Mouse (Mus musculus) gastrocnemius, adult 2 months (tissue): ENCODE results near the gene Zc3h18. TPM values are rescaled to one million over a fixed set of nuclear protein-coding genes. Genes with fewer than 3 reads are reported as not detected.
A peak's percentile ranks its signal among the peaks of the same experiment; 100 is the strongest.

Source experiments
- DNase-seq: peaks from one replicate; pipeline ENCODE4 v3.0.0; 2022
- H3K27ac ChIP-seq: fragments of 200-600 bp; 2 replicates; pipeline ENCODE4 v1.8.1; 2022; ENCODE audit warnings: mild to moderate bottlenecking
- H3K4me3 ChIP-seq: fragments of 200-600 bp; 2 replicates; pipeline ENCODE4 v1.8.1; 2022; ENCODE audit warnings: mild to moderate bottlenecking, moderate library complexity
- CTCF ChIP-seq: fragments of 200-600 bp; IDR thresholded peaks from 2 replicates; pipeline ENCODE4 v1.8.1; 2022; ENCODE audit warnings: antibody characterized with exemption, mild to moderate bottlenecking, moderate library complexity
- intact Hi-C: fragments of 180-260 bp; cut with DNase I; formaldehyde crosslinking; loops from one replicate; pipeline ENCODE4 v1.15.1; 2025
- total RNA-seq, 2 experiments: library from RNA; stranded (reverse); gene quantifications; 2 replicates each; pipeline ENCODE4 v1.2.3; 2021

Gene Zc3h18
- total RNA-seq, 2 experiments from 2014 or later = 26.7 to 26.8 TPM

DNA sequence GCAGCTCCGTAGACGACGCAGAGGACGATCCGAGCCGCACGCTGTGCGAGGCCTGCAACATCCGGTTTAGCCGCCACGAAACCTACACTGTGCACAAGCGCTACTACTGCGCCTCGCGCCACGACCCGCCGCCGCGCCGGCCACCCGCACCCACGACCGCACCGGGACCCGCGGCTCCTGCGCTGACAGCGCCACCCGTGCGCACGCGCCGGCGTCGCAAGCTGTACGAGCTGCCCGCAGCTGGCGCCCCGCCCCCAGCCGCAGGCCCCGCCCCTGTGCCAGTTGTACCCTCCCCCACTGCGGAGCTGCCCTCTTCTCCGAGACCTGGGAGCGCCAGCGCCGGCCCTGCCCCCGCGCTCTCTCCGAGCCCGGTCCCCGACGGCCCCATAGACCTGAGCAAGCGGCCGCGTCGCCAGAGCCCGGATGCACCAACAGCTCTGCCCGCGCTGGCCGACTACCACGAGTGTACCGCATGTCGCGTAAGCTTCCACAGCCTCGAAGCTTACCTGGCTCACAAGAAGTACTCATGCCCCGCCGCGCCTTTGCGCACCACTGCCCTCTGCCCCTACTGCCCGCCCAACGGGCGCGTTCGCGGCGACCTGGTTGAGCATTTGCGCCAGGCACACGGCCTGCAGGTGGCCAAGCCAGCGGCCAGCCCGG is 40.0 kb upstream of the Zc3h18 start:
- TF ChIP-seq CTCF = peak; percentile 13; the same call in 1 of the 2 replicates
- peak overlapping the region; percentile 78 for H3K27ac ChIP-seq
- intact Hi-C loops = loop anchor here (5.0 to 10.0 kb wide), 3 partner anchors 36 to 362 kb away; no protein-coding TSS in a partner anchor
- DNase-seq = peak; percentile 80
- peak overlapping the region; percentile 84 for H3K4me3 ChIP-seq

DNA sequence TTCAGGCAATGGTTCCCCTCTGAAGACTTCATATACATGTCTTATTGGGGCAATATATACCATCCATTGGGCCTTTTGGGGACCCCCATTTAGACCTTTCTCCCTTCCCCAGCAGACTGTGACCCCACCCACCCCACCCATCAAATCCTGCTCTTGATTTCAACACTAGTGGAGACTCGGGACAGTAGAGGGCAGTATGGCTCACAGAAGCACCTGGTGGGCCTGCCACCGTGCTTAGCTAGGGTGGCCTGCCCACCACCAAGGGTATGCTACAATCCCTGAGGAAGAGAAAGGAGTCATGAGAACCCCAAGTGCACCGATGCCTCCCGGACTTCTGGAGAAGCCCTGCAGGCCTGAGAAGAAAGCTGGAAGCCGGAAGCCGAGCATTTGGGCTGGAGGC is 37.6 kb upstream of the Zc3h18 start:
- H3K4me3 ChIP-seq = no peak overlapping the region
- TF ChIP-seq CTCF = peak; percentile 31; the same call in 1 of the 2 replicates
- intact Hi-C loops = loop anchor here (5.0 to 10.0 kb wide), 3 partner anchors 33 to 364 kb away; no protein-coding TSS in a partner anchor
- no peak for DNase-seq
- no peak overlapping the region for H3K27ac ChIP-seq

DNA sequence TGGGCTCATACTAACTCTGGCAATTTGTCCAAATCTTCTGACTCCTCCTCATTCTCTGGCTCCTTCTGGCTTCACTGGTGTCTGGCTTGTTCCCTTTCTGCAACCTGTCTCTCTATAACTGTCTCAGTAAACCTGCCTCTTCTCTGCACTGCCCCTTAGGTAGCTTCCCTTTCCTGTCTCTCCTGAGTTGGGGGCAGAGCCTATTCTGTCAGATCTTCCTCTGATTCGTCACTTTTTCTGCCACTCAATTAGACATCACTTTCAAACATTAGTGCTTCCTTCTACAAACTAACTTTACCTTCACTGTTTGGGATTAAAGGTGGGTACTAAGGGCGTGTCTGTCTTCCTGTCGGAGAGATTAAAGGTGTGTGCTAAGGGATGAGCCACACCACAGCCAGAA is 35.6 kb upstream of the Zc3h18 start:
- DNase-seq = no peak

DNA sequence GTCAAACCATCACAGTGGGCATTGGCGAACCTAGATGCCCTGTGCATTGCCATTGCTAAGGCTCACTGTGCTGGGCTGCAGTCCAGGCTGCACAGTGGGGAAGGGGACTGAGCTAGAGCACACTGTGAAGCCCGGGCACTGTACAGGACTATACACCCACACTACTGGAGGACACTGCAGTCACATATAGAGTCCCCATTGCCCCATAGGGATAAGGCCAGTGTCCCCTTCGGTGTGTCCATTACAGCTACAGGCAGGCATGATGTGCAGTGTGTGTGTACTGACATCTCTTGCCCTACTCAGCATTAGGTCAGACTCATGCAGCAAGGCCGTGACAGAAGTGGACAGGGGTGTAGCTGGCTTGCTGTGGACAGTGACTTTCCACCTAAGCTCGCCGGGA is 34.6 kb upstream of the Zc3h18 start:
- no peak for TF ChIP-seq CTCF
- no peak for DNase-seq
- H3K27ac ChIP-seq = no peak overlapping the region
- intact Hi-C loops = no loop called here
- H3K4me3 ChIP-seq = no peak overlapping the region

More for the DNA sequence above, 35.6 kb upstream of the Zc3h18 start:
- no peak for TF ChIP-seq CTCF
- intact Hi-C loops = no loop called here
- Histone ChIP-seq H3K4me3 (no peak overlapping the region), H3K27ac (no peak overlapping the region)

DNA sequence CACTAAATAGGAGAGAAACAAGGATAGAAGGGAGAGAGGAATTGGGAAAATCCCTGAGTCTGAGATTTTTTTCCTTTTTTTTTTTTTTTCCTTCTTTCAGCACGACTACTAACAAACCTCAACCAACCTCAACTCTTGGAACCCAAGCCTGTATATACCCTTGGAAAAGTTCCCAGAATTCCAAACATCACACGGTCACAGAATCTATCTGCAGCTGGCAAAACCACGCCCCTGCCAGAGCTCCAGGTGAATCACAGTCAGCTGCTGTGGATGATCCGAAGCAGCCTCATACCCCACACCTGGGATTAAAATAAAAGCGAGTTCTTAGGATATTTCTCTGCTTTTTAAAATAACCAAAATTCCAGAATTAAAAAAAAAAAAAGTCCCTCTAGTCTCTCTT is 34.0 kb upstream of the Zc3h18 start:
- TF ChIP-seq CTCF = no peak
- DNase-seq = no peak
- no peak overlapping the region for H3K4me3 ChIP-seq
- intact Hi-C loops = no loop called here
- H3K27ac ChIP-seq = no peak overlapping the region

DNA sequence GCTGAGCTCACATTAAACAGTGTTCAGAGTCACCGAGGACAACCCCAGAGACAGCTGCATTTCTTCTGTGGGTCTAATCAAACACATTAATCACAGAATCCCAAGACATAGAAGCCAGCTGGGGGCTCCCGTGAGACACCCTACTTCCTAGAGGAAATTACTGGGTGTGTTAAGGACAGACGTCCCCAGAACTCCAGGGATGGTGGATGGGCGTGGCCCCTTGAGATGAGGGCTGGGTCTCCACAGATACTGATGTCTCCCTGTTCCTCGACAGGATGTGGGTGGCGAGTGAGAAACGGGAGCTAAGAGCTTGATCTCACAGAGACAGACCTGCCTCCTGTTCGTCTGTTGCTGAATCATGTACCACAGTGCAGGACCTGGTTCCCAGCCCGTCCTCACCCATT is 33.6 kb upstream of the Zc3h18 start:
- DNase-seq = no peak
- H3K4me3 ChIP-seq = peak overlapping the region; percentile 57
- intact Hi-C loops = no loop called here

DNA sequence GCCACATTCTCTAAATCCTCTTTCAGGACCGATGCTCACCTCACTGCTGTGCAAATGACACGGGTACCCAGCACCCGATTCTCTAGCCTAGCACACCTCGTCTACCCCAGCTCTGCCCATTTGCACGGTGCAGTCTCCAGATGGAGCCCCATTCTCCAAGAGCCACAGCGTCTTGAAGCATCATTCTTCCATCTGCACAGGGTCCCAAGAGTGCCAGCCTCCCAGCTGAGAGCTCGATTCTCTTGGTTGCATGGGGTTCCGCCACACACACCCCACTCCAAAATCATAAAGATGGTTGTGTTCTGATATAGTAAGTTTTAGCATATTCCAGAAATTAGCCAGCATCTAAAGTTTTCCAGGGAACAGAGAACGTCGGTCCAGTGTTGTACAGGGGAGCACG is 33.1 kb upstream of the Zc3h18 start:
- peak overlapping the region; percentile 57 for H3K4me3 ChIP-seq
- DNase-seq = no peak
- H3K27ac ChIP-seq = no peak overlapping the region
- no peak for TF ChIP-seq CTCF
- intact Hi-C loops = no loop called here

More for the DNA sequence above, 33.6 kb upstream of the Zc3h18 start:
- no peak overlapping the region for H3K27ac ChIP-seq
- no peak for TF ChIP-seq CTCF

DNA sequence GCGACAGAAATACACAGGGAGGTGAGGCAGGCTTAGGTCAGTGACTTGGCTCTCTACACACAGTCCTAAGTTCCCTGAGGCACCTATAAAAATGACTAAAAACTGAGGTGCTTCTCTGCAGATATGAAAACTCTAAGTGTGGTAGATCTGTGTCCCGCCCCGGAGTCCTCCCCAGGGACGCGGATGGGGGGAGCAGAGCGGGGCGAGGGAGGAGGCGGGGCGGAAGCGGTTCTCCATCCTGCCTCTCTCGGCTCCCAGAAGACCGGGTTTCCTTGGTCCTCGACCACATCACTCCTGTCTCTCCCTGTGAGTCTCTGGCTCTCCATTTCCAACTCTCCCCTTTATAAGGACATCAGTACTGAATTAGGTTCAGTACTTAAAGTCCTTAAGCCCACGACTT is 32.7 kb upstream of the Zc3h18 start:
- H3K4me3 ChIP-seq = peak overlapping the region; percentile 57
- intact Hi-C loops = no loop called here
- DNase-seq = peak; percentile 55
- TF ChIP-seq CTCF = no peak
- H3K27ac ChIP-seq = no peak overlapping the region

DNA sequence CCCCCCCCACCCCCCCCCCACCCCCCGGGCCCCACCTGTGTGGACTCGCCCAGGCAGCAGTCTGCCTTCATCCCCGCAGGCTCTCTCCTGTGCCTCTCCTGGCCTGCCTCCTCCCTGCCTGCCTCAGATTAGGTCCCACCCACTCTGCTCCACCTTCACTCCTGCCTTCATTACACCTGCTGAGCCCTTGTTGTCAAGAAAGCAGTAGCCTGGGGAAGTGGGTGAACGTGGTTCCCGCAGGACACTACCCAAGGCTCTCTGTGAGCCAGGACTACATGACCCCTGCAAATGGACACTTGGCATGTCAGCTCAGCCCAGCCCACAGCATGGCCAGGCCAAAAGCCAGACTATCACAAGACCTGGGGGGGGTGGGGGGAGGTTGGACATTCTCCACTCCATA is 32.2 kb upstream of the Zc3h18 start:
- no peak for TF ChIP-seq CTCF
- intact Hi-C loops = no loop called here
- no peak for DNase-seq
- Histone ChIP-seq H3K4me3 (no peak overlapping the region), H3K27ac (no peak overlapping the region)

DNA sequence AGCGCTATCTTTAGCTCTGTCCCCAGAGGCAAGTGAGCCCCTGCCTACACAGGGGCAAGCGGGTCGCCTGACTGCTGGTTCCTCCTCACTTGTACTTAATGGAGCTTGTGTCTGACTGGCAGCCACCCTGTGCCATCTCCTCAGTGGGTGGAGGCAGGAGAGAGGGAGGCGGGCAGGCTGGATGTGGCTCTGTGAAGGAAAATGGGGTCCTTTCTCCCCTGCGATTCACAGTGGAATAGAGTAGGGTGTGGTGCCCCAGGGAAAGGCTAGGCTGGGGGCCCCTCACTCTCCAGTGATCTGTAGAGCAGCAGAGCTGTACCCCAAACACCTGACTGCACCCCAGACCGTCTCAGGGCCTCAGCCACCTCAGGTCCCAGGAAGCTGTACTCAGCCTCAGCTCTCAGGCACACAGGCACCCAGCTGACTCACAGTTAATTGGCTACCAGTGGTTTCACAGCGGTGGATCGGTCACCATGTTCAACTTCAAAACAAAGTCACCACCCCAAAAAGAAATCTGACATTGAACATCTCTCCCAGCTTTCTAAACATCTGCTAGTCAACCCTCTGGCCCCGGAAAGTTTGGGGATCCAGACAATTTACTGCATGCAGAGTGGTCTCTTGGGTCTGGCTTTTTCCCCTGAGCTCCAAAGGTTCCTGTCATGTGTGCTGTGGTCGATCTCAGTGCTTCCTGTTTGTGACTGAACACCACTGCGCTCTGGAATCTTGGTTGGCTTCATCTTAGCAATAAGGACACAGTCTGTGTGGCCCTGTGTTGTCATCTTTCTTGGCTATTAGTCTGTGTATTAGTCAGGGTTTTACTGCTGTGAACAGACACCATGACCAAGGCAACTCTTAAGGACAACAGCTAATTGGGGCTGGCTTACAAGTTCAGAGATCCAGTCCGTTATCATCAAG is 31.0 kb upstream of the Zc3h18 start:
- Histone ChIP-seq H3K4me3 (no peak overlapping the region), H3K27ac (peak overlapping the region; percentile 24; the same call in 1 of the 2 replicates)
- DNase-seq = no peak
- no peak for TF ChIP-seq CTCF
- intact Hi-C loops = no loop called here

DNA sequence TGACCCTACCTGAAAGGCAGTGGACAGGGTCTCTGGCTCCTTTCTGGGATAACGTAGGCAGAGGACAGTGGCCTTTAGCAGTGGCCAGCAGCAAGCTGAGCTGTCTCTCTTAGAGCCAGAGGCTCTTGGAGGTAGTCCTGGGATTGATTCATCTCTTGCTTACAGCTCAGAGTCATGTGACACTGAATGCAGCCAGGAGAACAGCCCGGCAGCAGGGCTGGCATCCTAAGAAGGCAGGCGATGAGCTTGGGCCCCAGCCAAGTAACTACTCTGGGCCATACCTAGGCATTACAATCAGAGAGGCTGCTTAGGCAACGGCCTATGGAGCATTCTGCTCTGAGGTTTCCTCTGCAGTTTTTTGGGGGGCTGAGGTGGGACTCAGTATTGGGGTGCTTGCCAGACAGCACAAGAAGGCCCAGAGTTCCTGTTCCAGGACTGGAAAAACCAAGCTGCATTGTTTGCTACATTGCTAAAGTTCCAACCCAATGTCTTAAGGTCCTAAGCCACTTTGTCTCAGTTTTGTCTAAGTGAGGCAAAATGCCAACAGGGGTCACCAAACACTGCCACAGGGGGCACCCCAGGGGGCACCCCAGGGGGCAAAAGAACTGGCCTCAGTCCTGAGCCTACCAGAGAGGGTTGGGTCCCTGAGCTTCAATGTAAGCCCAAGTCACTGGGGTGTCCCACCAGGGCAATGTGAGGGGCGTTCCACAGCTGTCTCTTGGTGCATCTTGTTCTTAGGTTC is 28.4 kb upstream of the Zc3h18 start:
- peak; percentile 82 for DNase-seq
- intact Hi-C loops = no loop called here
- Histone ChIP-seq H3K27ac (peak overlapping the region; percentile 61; the same call in 1 of the 2 replicates), H3K4me3 (no peak overlapping the region)
- TF ChIP-seq CTCF = no peak
